Mouse (Mus musculus) adrenal gland (tissue): Measurements from ENCODE around the gene Gm28053.

Experiments used
- intact Hi-C: fragments of 180-260 bp; cut with DNase I; formaldehyde crosslinking; loops from one replicate; pipeline ENCODE4 v1.15.1; 2025

Gm28053 gene

DNA sequence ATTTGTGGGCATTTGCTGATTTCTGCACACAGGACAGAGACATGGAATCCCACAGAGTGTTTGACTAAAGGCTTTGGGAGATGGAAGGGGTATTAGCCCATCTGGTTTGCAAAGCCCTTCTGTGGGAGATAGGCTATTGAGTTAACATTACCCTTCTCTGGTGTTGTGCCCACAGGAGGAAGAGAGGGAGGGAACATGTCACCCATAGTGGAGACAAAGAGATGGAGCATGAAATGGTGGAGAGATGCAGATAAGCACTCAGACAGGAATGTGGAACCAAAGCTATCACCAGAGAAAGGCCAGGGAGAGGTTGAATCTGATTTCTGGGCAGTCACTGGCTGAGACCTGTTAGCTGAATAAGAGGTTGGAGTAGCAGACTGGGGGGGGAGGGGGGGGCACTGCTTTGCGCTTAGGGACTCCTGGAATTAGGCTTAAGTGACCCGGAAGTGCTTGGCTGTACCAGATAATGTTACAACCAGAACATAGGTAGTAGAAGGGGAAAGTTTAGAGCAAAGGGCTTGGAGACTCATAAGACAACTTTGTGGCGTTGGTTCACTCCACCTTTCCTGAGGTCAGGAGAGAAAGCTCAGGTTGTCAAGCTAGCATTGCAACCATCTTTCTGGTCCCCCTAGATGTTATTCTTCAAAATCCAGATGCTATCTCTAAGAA, 22.2 kb downstream of the Gm28053 start:
- intact Hi-C loops: no loop called here

DNA sequence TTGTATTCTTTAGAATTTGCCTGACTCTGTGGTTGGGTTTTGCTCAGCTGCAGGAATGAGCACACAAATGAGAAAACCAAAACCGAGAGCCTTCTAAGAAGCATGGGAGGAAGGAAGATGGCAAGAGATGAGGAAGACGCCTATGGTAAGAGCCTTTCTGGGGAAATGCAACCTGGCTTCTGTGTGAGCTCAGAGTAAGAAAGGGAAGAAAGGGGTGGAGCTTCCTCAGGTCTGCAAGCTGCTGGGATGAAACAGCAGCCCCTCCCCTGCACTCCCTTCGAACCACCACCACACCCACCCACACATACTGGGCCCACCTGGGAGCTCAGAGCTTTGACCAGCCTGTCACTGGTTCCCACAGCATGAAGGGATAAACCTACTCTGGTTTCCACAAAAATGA, 22.9 kb downstream of the Gm28053 start:
- intact Hi-C loops: no loop called here

DNA sequence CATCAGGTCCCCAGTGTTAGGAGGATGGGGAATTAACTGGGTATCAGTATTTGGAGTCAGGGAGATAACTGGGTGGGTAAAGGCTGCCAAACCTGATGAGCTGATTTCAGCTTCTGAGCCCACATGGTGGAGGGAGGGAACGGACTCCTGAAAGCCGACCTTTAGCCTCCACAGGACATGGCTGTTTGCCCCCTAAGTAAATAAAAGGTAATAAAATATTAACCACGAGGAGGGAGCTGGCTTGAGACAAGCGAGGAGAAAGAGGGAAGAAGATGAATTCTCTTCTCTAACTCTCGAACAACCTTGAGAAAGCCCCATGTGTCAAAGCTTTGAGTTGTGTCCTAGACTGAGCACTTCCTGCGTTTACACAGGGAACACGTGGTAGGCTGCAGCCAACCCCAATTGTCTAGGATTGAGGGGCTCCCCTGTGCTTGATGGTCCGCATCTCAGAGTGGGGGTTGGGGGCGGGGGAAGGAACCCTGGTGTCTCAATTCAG, 23.4 kb downstream of the Gm28053 start:
- intact Hi-C loops: no loop called here

DNA sequence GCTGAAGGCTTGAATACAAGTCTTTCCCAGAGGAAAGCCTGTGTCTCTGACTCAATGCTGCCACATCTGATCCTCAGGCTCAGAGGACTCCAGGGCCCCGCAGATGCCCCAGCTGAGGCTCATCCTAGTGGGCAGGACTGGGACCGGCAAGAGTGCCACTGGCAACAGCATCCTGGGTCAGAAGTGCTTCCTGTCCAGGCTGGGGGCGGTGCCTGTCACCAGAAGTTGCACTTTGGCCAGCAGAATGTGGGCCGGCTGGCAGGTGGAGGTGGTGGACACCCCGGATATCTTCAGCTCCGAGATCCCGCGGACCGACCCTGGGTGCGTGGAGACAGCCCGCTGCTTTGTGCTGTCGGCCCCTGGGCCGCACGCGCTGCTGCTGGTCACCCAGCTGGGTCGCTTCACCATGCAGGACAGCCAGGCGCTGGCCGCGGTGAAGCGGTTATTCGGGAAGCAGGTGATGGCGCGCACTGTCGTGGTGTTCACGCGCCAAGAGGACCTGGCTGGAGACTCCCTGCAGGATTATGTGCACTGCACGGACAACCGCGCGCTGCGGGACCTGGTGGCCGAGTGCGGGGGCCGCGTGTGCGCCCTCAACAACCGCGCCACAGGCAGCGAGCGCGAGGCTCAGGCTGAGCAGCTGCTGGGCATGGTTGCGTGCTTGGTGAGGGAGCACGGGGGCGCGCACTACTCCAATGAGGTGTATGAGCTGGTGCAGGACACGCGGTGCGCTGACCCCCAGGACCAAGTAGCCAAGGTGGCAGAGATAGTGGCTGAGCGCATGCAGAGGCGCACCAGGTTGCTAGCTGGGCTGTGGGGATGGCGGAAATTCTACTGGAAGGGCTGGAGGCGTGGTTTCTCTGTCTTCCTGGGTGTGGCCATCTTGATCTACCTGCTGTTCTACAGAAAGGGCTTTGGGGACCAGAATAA, 24.3 kb downstream of the Gm28053 start:
- intact Hi-C loops: no loop called here

DNA sequence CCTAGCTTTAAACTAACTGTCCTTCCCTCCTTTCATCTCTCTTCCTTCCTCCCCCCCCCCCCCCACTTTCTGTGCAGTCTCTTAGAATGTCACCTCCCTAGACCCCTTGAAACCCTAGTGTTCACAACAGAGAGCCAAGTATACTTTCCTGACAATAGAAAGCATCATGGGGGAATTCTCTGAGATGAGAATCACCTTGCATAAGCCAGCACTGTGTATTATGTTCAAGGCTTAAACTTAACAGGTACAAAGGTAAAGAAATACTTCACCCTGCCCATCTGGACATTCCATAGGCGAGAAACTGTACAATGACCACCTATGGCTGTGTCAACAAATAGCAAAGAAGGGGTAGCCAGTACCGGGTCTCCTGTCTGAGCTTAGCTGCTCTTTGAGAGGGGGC, 27.1 kb downstream of the Gm28053 start:
- intact Hi-C loops: no loop called here

DNA sequence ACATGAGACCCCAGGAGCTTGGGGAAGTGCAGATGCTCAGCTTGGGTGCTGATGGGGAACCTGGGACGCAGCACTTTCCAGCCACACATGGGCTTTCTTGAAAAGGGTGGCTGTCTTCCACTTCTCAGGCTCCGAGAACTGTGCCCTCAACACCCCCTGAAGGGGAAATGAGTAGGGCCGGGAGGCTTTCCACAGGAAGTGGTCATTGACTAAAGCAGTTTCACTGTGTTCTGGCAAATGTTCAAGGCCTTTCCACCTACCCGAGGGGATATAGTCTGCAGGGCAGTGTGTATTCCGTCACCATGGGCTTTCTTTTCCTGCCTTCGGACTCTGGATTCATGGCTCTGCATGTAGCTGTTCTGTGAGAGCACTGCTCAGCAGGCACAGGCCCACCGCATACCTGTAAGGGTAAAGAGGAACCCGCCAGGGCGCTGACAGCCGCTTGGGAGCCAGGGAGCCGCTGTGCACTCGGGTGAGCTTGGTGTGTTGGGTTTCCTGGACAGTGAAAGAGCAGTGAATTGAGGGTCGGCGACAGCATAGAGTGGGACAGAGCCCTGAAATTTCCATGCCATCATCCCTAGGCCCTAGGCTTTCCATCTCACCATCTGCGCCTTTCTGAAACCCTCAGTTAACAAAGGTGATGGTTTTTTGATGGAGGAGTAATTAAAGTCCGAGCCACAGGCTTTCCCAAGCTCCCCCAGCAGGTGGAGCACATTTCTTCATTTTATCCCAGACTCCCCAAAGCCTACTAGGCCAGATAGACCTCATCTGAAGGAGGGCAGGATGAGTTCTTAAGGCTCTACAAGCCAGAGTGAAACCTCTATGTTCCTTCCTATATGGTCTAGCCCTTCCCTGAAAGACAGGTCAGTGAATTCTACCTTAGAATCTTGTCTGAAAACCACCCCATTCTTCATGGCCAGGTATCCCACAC, 27.8 kb downstream of the Gm28053 start, which contains the start of gene Gimap5:
Gene Gimap5, plus strand, starts transcription at position 239 of the 931 bp plus-strand sequence.
- intact Hi-C loops: no loop called here

DNA sequence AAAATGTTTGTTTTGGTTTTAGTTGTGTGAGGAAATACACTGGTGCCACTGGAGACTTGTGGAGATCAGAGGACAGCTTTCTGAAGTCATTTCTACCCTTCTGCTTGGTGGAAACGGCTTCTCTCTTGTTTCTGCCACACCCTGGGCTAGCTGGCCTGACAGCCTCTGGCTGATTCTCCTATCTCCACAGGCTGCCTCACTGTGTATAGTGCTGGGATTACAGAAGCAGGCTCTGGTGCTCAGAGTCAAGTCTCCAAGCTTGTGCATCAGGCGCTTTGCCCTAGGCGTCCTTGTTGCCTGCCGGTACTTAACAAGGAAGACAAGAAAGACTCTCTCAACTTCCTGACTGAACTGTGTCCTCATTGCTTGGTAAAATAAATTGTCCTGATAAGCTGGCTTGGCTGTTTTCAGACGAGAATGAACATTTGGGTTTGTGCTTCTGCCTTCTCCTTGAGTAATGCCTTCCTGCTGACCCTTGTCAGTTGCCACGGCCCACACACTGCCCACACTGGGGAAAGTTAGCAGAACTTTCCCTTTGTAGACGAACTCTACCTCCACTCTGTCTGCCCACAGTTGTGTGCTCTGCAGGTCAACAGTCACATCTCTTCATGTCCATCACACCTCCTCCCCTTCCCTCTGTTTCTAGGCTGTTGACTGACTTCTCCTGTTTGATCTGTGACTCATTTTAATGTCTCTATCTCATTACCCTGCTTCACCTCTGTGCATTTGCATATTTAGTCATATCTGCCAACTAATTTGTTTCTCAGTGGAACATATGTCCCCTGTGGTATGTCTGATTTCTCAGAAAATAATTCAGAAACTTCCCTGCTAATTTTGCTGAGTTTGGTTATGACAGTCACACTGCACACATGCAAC, 28.9 kb downstream of the Gm28053 start:
- intact Hi-C loops: no loop called here

DNA sequence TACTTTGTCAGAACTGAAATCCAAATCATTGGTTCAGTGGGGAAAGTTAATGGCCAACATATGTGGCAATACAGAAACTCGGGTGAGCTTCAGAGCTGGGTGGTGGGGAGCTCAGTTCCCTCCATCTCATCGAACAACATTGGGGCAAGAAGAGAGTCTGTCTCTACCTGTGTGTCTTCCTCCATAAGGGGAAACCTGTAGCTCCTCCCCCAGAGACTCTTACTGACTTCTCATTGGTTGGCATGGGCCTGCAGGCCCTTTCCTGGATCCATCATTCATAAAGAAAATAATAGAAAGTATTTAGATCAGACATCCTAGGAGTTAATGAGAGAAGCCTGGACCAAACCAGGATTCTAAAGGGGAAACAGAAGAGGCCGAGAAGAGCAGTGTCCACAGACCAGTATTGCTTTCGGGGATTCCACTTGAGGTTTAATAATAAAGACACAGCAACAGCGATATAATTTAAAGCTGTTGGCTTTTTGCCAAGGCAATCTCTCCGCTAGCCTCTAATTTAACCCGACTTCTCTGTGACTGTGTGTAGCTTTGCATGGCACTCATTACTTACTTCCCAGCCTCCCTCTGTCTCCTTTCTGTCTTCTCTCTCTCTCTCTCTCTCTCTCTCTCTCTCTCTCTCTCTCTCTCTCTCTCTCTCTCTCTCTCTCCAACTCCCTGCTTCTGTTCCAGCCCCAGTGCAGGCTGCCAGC, 45.3 kb downstream of the Gm28053 start:
- intact Hi-C loops: loop anchor here (10.0 kb wide), 1 partner anchor 589 kb away; no protein-coding TSS in a partner anchor

DNA sequence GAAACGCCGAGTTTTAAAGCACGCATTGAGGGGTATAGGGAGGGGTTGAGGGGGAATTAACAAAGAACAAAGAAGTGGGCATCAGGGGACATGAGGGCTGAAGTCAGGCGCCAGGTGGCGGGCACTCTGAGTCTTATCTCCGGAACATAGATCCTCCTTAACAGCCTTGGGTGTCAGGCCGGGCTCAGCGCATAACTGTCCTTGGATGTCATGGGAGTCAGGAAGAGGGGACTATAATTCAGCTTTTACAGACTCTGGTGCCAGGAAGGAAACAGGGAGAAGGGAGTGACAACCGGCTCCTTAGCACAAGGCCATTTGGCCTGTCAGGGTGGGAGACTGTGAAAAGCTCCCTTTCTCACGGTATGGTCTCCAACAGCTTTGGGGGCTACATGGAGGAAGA, 46.1 kb downstream of the Gm28053 start:
- intact Hi-C loops: loop anchor here (10.0 kb wide), 1 partner anchor 590 kb away; no protein-coding TSS in a partner anchor

DNA sequence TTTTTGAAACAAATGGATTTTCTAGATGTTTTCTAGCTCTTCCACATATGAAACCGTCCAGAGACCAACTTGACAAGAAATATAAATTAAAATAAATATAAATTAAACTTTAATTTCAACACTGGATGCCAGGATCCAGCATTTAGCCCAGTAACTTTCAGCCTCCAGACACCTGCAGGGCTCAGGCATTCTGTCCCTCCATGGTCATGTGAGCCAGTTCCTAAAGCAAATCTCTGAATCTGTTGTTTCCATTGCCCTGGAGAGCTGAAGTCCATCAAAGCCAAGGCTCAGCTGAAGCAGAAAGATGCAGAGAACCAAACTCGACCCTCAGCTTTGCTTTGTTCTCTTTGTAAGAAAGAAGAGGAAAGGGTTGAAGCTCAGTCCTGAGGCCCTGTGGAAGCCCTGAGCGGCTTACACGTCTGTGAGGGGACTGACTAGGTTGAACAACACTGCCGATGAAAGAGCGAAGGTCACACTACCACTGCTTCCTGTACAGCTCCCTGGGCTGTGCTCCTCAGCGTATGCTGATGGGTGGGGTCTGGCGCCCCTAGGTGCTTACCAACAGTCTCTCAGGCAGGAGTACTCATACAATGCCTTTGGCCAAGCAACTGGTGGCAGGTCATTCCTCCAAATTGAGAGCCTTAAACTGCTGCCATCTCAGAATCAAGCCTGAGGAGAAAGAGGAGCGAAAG, 49.9 kb downstream of the Gm28053 start:
- intact Hi-C loops: loop anchor here (10.0 kb wide), 1 partner anchor 594 kb away; no protein-coding TSS in a partner anchor

DNA sequence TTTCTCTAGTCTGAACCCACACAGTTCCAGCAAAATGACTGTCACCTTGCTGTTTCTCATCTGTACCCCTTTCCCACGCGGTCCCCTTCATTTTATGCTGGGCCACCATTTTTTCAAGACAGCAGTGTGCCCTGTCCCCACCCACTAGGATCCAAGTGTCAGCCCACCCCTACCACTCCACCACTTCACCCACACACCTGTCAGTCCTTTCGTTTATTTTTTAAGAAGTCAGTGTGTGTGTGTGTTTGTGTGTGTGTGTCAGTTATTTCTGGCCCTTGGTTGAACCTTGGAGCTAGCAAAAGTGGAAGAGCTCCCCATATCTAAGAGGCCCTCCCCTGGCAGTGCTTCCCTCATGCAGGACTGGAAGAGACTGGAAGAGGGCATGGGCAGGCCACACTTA, 50.5 kb downstream of the Gm28053 start:
- intact Hi-C loops: loop anchor here (10.0 kb wide), 1 partner anchor 594 kb away; no protein-coding TSS in a partner anchor

DNA sequence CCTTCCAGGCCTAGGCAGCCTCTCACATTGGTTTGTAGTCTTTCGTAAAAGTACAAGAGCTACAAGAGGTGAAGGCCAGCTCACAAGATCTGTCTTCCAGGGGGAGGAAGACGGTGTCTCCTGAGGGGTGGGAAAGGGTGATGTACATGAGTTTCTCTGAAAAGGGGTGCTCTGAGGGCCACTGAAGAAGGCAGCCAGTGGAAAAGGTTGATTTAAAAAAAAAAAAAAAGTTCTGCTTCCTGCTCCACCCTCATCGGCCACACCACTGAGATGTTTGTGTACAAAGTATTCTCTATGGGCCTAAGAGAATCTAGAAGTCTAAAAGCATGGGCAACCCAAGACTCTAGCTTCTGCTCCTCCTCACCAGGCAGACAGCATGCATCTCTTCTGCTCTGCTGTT, 52.3 kb downstream of the Gm28053 start, which contains the start of gene Gimap3:
Gene Gimap3, minus strand, starts transcription at position 156 of the 400 bp plus-strand sequence.
- intact Hi-C loops: no loop called here

DNA sequence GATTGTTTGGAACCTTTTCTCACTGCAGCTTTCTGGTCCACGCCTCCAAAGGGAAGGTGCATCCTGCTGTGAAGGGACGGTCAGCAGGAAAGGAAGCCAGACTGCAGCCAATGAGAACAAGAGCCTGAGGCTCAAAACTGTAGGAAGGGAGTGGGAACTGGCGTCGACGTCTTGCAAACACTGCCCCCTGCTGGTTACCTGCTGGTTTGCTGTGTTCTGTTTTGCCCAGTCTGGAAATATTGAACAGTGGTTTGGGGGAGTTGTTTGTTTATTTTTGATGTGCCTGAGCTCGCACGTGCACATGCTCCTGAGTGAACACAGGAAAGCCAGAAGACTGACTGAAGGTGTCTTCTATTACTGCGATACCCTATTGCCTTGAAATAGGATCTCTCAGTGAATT, 53.6 kb downstream of the Gm28053 start:
- intact Hi-C loops: loop anchor here (2.0 kb wide), 1 partner anchor 127 kb away; no protein-coding TSS in a partner anchor

DNA sequence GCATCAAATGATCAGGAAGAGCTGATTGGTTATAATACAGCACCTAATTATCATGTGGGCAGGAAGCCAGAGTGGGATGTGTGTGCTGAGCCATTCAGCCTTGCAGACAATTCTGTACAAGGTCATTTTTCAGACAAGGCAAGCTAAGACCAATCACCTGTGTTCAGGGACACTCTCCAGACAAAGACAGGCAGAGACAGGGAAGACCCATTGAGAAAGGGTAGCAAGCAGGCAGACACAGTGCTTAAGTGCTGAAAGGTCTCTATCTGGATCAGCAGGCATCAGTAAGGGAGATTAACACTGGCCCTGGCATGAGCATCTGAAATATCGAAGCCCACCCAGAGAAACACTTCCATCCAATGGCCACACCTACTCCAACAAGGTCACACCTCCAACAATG, 66.0 kb downstream of the Gm28053 start:
- intact Hi-C loops: loop anchor here (10.0 kb wide), 1 partner anchor 230 kb away; the partner anchor contains the start of gene Lrrc61

DNA sequence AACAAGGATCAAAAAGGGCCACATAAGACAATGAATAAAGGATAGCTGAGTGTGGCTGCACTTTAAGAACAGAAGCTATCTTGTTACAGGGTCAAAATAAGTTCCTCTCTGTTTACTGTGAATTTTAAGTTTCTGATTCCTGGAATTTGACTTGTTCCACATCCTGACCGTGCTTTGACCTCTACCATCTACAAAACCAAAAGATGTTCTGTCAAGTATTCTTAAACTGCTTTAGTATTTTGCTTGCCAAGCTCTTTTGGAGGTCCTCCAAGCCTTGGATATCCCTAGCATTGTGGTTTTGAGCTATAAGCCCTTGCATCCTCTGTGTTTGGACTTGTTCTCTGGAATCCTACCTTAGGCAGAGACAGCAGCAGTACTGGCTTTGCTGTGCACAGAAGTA, 66.8 kb downstream of the Gm28053 start:
- intact Hi-C loops: loop anchor here (10.0 kb wide), 1 partner anchor 230 kb away; the partner anchor contains the start of gene Lrrc61

DNA sequence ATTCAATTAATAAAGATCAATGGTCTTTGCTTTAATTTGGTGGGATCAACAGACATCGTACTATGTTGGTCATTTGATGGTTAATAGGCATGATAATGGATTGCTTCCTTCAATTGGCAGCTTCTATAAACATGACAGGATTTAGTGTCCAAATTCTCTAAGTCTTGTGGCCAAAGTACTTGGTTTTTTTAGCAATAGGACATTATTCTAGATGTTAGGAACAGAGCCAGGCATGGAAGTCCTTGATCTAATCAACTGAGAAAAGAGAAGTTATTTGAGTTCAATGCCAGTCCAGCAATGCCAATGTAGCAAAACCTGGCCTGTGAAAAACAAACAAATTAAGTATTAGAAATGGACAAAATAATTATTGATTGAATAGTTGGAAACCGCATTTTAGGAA, 67.2 kb downstream of the Gm28053 start:
- intact Hi-C loops: loop anchor here (10.0 kb wide), 1 partner anchor 231 kb away; the partner anchor contains the start of gene Lrrc61

DNA sequence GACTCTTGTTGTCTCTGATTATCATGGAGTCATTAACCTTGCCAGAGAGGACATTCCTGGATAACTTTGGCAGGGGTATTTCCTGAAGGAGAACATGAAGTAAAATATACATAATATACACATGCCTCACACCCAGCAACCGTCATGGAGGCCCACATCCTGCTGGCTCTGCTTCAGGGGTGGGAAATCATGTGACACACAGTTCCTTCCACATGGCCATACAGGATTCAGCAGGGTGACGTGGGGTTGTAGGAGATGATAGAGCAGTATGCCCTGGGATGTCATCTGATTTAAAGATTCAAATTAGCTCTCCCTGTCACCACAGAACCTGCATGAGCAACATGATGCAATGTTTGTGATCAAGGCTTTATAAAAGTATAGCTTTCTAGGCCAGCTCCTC, 69.5 kb downstream of the Gm28053 start:
- intact Hi-C loops: loop anchor here (10.0 kb wide), 1 partner anchor 233 kb away; the partner anchor contains the start of gene Lrrc61

DNA sequence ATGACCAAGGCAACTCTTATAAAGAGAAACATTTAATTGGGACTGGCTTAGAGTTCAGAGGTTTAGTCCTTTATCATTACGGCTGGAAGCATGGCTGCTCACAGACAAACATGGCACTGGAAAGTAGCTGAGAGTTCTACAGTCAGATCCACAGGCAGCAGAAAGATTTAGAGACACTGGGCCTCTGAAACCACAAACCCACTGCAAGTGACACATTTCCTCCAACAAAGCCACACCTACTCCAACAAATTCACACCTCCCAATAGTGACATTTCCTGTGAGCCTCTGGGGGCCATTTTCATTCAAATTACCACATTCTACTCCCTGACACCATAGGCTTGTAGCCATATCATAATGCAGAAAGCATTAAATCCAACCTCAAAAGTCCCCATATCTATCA, 83.5 kb downstream of the Gm28053 start:
- intact Hi-C loops: no loop called here
